Mouse (Mus musculus): ENCODE measurements around the gene Tcf25.

- no peak for TF ChIP-seq CTCF (IDR thresholded peaks at IDR 0.05; ENCODE audit: control insufficient read depth, insufficient read depth, insufficient replicate concordance, low read depth, low read length)
- no peak for TF ChIP-seq POLR2A (IDR thresholded peaks at IDR 0.05; ENCODE audit: control insufficient read depth, low read depth, low read length)
These were observed 25.2 kb upstream of the Tcf25 start for GRCm38 (mm10) chr8:123348237-123348843.
